Mouse (Mus musculus) embryonic facial prominence, embryonic 14.5 days (tissue): ENCODE results near the gene Ptprt. TPM values are rescaled to one million over a fixed set of nuclear protein-coding genes. Genes with fewer than 3 reads are reported as not detected.
A peak's percentile ranks its signal among the peaks of the same experiment; 100 is the strongest.

Experiments used
- ATAC-seq: fragments of 200-750 bp; cut with Nextera tagmentation; 2 replicates; pipeline ENCODE4 v1.8.0; 2017; ENCODE audit warnings: low read depth, moderate number of reproducible peaks, moderate TSS enrichment
- DNase-seq: peaks from one replicate; pipeline ENCODE4 v3.0.0-alpha.2; 2015; ENCODE audit warnings: low spot score
- H3K27ac ChIP-seq: fragments of 300-500 bp; sonication (generic); replicated peaks from 2 replicates; pipeline ENCODE4 v1.5.1; 2014; ENCODE audit warnings: low read depth, mild to moderate bottlenecking, low read length, moderate library complexity
- H3K27me3 ChIP-seq: fragments of 300-500 bp; sonication (generic); replicated peaks from 2 replicates; pipeline ENCODE4 v1.6.1; 2014; ENCODE audit warnings: low read length; ENCODE audit not compliant: control insufficient read depth, insufficient read depth
- H3K36me3 ChIP-seq: fragments of 300-500 bp; sonication (generic); 2 replicates; pipeline ENCODE4 v1.6.1; 2014; ENCODE audit warnings: low read length, mixed read lengths; ENCODE audit not compliant: control insufficient read depth, insufficient read depth
- H3K4me1 ChIP-seq: fragments of 300-500 bp; sonication (generic); 2 replicates; pipeline ENCODE4 v1.6.1; 2014; ENCODE audit warnings: antibody characterized with exemption, low read length; ENCODE audit not compliant: control insufficient read depth, insufficient read depth
- H3K4me2 ChIP-seq: fragments of 300-500 bp; sonication (generic); 2 replicates; pipeline ENCODE4 v1.6.1; 2014; ENCODE audit warnings: low read depth, mild to moderate bottlenecking, low read length, moderate library complexity, mixed read lengths
- H3K4me3 ChIP-seq: fragments of 300-500 bp; sonication (generic); 2 replicates; pipeline ENCODE4 v1.5.1; 2014; ENCODE audit warnings: low read depth, mild to moderate bottlenecking, low read length
- H3K9ac ChIP-seq: fragments of 300-500 bp; sonication (generic); 2 replicates; pipeline ENCODE4 v1.6.1; 2014; ENCODE audit warnings: low read depth, mild to moderate bottlenecking, low read length, moderate library complexity, mixed read lengths
- H3K9me3 ChIP-seq: fragments of 300-500 bp; sonication (generic); 2 replicates; pipeline ENCODE4 v1.6.1; 2016; ENCODE audit warnings: low read length; ENCODE audit not compliant: control insufficient read depth
- WGBS: fragments of 180-500 bp; shearing (Covaris S2); extraction: QIAGEN DNeasy Blood & Tissue Kit; methylation state at CpG from one replicate; pipeline ENCODE4 v1.1.7; 2014; 5-methylcytosine and 5-hydroxymethylcytosine counted together
- polyA plus RNA-seq: library from polyadenylated mRNA; unstranded; fragments of >200 nt; fragmentation: Nextera tagmentation; extraction: Ambion mirVana; gene quantifications from 2 replicates; pipeline ENCODE4 v1.2.1, GENCODE M21; 2014

Ptprt gene
- polyA plus RNA-seq, 1 experiment from 2014 or later, result 3.0 TPM

- WGBS, result 84% methylated on average over 4 of the region's 4 CpGs
Observed at GRCm38 (mm10) chr2:162282606-162283005, 378.3 kb downstream of the Ptprt start.

GRCm38 (mm10) chr2:162282121-162282520 is 378.8 kb downstream of the Ptprt start:
- DNase-seq (peak; percentile 31), ATAC-seq (peak; percentile 53)
- no peaks in the 10 kb centered on the region for H3K36me3 ChIP-seq
- no peaks in the 10 kb centered on the region for H3K9me3 ChIP-seq
- no peak overlapping the region for H3K9ac ChIP-seq
- 78% methylated on average over 10 of the region's 10 CpGs for WGBS
- no peak overlapping the region for H3K27ac ChIP-seq
- no peak overlapping the region for H3K4me2 ChIP-seq
- H3K4me1 ChIP-seq, result no peaks in the 10 kb centered on the region
- H3K4me3 ChIP-seq, result no peak overlapping the region
- no peaks in the 10 kb centered on the region for H3K27me3 ChIP-seq

More at GRCm38 (mm10) chr2:162282606-162283005, 378.3 kb downstream of the Ptprt start:
- H3K4me1 ChIP-seq, result no peaks in the 10 kb centered on the region
- no peaks in the 10 kb centered on the region for H3K36me3 ChIP-seq
- peaks cover 3% of the 10 kb centered on the region; the same call in 1 of the 2 replicates for H3K9me3 ChIP-seq
- H3K27ac ChIP-seq, result no peak overlapping the region
- no peak overlapping the region for H3K4me3 ChIP-seq
- no peaks in the 10 kb centered on the region for H3K27me3 ChIP-seq
- no peak for ATAC-seq
- DNase-seq, result no peak
- no peak overlapping the region for H3K4me2 ChIP-seq
- H3K9ac ChIP-seq, result no peak overlapping the region

GRCm38 (mm10) chr2:162273826-162274225 is 387.1 kb downstream of the Ptprt start:
- Histone ChIP-seq H3K9ac (no peak overlapping the region), H3K27ac (no peak overlapping the region), H3K4me3 (no peak overlapping the region), H3K36me3 (no peaks in the 10 kb centered on the region), H3K4me1 (no peaks in the 10 kb centered on the region), H3K9me3 (no peaks in the 10 kb centered on the region), H3K27me3 (no peaks in the 10 kb centered on the region), H3K4me2 (no peak overlapping the region)
- ATAC-seq (no peak), DNase-seq (no peak)
- WGBS, result 76% methylated on average over 4 of the region's 4 CpGs

GRCm38 (mm10) chr2:162251272-162251671 is 409.7 kb downstream of the Ptprt start:
- Histone ChIP-seq H3K9me3 (no peaks in the 10 kb centered on the region), H3K9ac (no peak overlapping the region), H3K4me1 (no peaks in the 10 kb centered on the region), H3K4me3 (no peak overlapping the region), H3K27me3 (no peaks in the 10 kb centered on the region), H3K4me2 (no peak overlapping the region), H3K36me3 (no peaks in the 10 kb centered on the region), H3K27ac (no peak overlapping the region)
- ATAC-seq, result no peak
- 71% methylated on average over 2 of the region's 2 CpGs for whole genome bisulfite sequencing
- DNase-seq, result no peak

GRCm38 (mm10) chr2:162248296-162248695 is 412.7 kb downstream of the Ptprt start:
- Histone ChIP-seq H3K9me3 (no peaks in the 10 kb centered on the region), H3K27me3 (no peaks in the 10 kb centered on the region), H3K9ac (no peak overlapping the region), H3K36me3 (no peaks in the 10 kb centered on the region), H3K4me3 (no peak overlapping the region), H3K4me1 (no peaks in the 10 kb centered on the region), H3K27ac (no peak overlapping the region), H3K4me2 (no peak overlapping the region)
- 84% methylated on average over 4 of the region's 4 CpGs for WGBS
- no peak for ATAC-seq
- no peak for DNase-seq

GRCm38 (mm10) chr2:162222476-162222875 is 438.5 kb downstream of the Ptprt start:
- Histone ChIP-seq H3K27ac (no peak overlapping the region), H3K36me3 (no peaks in the 10 kb centered on the region), H3K4me2 (no peak overlapping the region), H3K27me3 (no peaks in the 10 kb centered on the region), H3K9me3 (no peaks in the 10 kb centered on the region), H3K9ac (no peak overlapping the region), H3K4me3 (no peak overlapping the region), H3K4me1 (no peaks in the 10 kb centered on the region)
- ATAC-seq, result no peak
- WGBS, result 79% methylated on average over 1 of the region's 1 CpGs
- peak; percentile 5 for DNase-seq

- Histone ChIP-seq H3K4me1 (no peaks in the 10 kb centered on the region), H3K9me3 (no peaks in the 10 kb centered on the region), H3K36me3 (no peaks in the 10 kb centered on the region), H3K4me2 (no peak overlapping the region), H3K9ac (no peak overlapping the region), H3K27me3 (no peaks in the 10 kb centered on the region), H3K27ac (no peak overlapping the region), H3K4me3 (no peak overlapping the region)
- ATAC-seq (no peak), DNase-seq (no peak)
Observed at GRCm38 (mm10) chr2:162220586-162220985, 440.4 kb downstream of the Ptprt start.

GRCm38 (mm10) chr2:162219507-162219906 is 441.4 kb downstream of the Ptprt start:
- ATAC-seq (no peak), DNase-seq (no peak)
- Histone ChIP-seq H3K27ac (no peak overlapping the region), H3K27me3 (no peaks in the 10 kb centered on the region), H3K9ac (no peak overlapping the region), H3K9me3 (no peaks in the 10 kb centered on the region), H3K4me3 (no peak overlapping the region), H3K4me2 (no peak overlapping the region), H3K36me3 (no peaks in the 10 kb centered on the region), H3K4me1 (no peaks in the 10 kb centered on the region)
- WGBS, result 87% methylated on average over 4 of the region's 4 CpGs

- Histone ChIP-seq H3K4me3 (no peak overlapping the region), H3K27me3 (no peaks in the 10 kb centered on the region), H3K4me1 (no peaks in the 10 kb centered on the region), H3K9me3 (no peaks in the 10 kb centered on the region), H3K36me3 (no peaks in the 10 kb centered on the region), H3K4me2 (no peak overlapping the region), H3K9ac (no peak overlapping the region), H3K27ac (no peak overlapping the region)
- ATAC-seq (no peak), DNase-seq (no peak)
- WGBS, result 81% methylated on average over 5 of the region's 5 CpGs
Observed at GRCm38 (mm10) chr2:162217896-162218295, 443.1 kb downstream of the Ptprt start.
